In genomic region chr2:25273010-25273409, GRCm38 (mm10) we compare ENCODE assay signal across 8 mouse cellular contexts. TPM values are rescaled to one million over a fixed set of nuclear protein-coding genes. Genes with fewer than 3 reads are reported as not detected.
A peak's percentile ranks its signal among the peaks of the same experiment; 100 is the strongest.
DNase-seq lines count a peak whose midpoint lies in the region; ATAC-seq and TF ChIP-seq lines count a peak whose summit lies in the region.
"Had no signal": no experiment of that assay in that cellular context is flagged by ENCODE, and none has a peak within 500 bp of the region (broad histone marks: within the 10 kb centered on the region; RNA-seq: fewer than 3 reads in every experiment).

No protein-coding gene starts in this region.

- no peak for ATAC-seq in lung, embryonic 16.5 days (ENCODE audit: low read depth)
- ATAC-seq in granulocyte monocyte progenitor cell, adult 5-6 weeks (replicated peaks; ENCODE audit: poor library complexity, severe bottlenecking) = no peak

- H3K36me3 ChIP-seq in lung, embryonic 16.5 days (ENCODE audit: control insufficient read depth, insufficient read depth, low read length) = peaks cover 33% of the 10 kb centered on the region
- peaks cover 78% of the 10 kb centered on the region for H3K36me3 ChIP-seq in forebrain, embryonic 10.5 days (replicated peaks)
- H3K36me3 ChIP-seq in limb, embryonic 10.5 days = peaks cover 84% of the 10 kb centered on the region

- peak overlapping the region; percentile 89 for H3K9ac ChIP-seq in lung, embryonic 16.5 days (ENCODE audit: low read length)

- H3K4me1 ChIP-seq in lung, embryonic 16.5 days (replicated peaks; ENCODE audit: control insufficient read depth, insufficient read depth, low read length) = peaks cover 16% of the 10 kb centered on the region
- peaks cover 33% of the 10 kb centered on the region for H3K4me1 ChIP-seq in forebrain, embryonic 10.5 days
- peaks cover 26% of the 10 kb centered on the region for H3K4me1 ChIP-seq in limb, embryonic 10.5 days
- H3K4me1 ChIP-seq in olfactory bulb, adult 2 months (ENCODE audit: control insufficient read depth, insufficient read depth, low read length) = peaks cover 18% of the 10 kb centered on the region

- WGBS in lung, embryonic 16.5 days = 26% methylated on average over 16 of the region's 16 CpGs
- 44% methylated on average over 16 of the region's 16 CpGs for WGBS in forebrain, embryonic 10.5 days
- 39% methylated on average over 16 of the region's 16 CpGs for WGBS in limb, embryonic 10.5 days
- WGBS in olfactory bulb, adult 2 months = 34% methylated on average over 16 of the region's 16 CpGs

- H3K27ac ChIP-seq in lung, embryonic 16.5 days (ENCODE audit: low read length) = no peak overlapping the region
- peak overlapping the region; percentile 88 for H3K27ac ChIP-seq in forebrain, embryonic 10.5 days
- H3K27ac ChIP-seq in limb, embryonic 10.5 days = peak overlapping the region; percentile 87
- H3K27ac ChIP-seq in olfactory bulb, adult 2 months (ENCODE audit: insufficient read depth, low read depth, low read length) = no peak overlapping the region

- TF ChIP-seq CTCF in olfactory bulb, adult 2 months (IDR thresholded peaks at IDR 0.05; ENCODE audit: insufficient read depth, low read depth, low read length) = no peak

- H3K4me3 ChIP-seq in lung, embryonic 16.5 days (ENCODE audit: low read length) = peak overlapping the region; percentile 79
- peak overlapping the region; percentile 89 for H3K4me3 ChIP-seq in forebrain, embryonic 10.5 days
- H3K4me3 ChIP-seq in limb, embryonic 10.5 days = peak overlapping the region; percentile 94
- H3K4me3 ChIP-seq in olfactory bulb, adult 2 months (ENCODE audit: insufficient read depth, low read depth, low read length) = peak overlapping the region; percentile 53

- peak overlapping the region; percentile 88 for H3K4me2 ChIP-seq in lung, embryonic 16.5 days (ENCODE audit: low read depth, low read length)

- DNase-seq in lung, postnatal 25 days (ENCODE audit: low spot score) = no peak
- DNase-seq in forebrain, embryonic 10.5 days (ENCODE audit: extremely low spot score, low spot score) = no peak
- DNase-seq in limb, embryonic 10.5 days (ENCODE audit: low spot score) = peak; percentile 32
- no peak for DNase-seq in gastrocnemius, postnatal 14 days

- H3K27me3 ChIP-seq in lung, embryonic 16.5 days (ENCODE audit: control insufficient read depth, insufficient read depth, low read depth, low read length) = no peaks in the 10 kb centered on the region
- no peaks in the 10 kb centered on the region for H3K27me3 ChIP-seq in forebrain, embryonic 10.5 days (ENCODE audit: poor library complexity, severe bottlenecking)
- no peaks in the 10 kb centered on the region for H3K27me3 ChIP-seq in limb, embryonic 10.5 days (ENCODE audit: low read depth, poor library complexity, severe bottlenecking)

- no peaks in the 10 kb centered on the region for H3K9me3 ChIP-seq in lung, embryonic 16.5 days (ENCODE audit: control insufficient read depth, low read length)
- no peaks in the 10 kb centered on the region for H3K9me3 ChIP-seq in forebrain, embryonic 10.5 days
- no peaks in the 10 kb centered on the region for H3K9me3 ChIP-seq in limb, embryonic 10.5 days (replicated peaks)

- TF ChIP-seq POLR2A in olfactory bulb, adult 2 months (IDR thresholded peaks at IDR 0.05; ENCODE audit: insufficient read depth, low read depth, low read length) = no peak

- intact Hi-C loops in gastrocnemius, postnatal 14 days (cut with DNase I; ENCODE audit: low total_unique reads) = no loop called here

RNA-seq across cellular contexts. Expression of gene Anapc2, which starts 0.7 kb away (rescaled TPM):
- 136 and 137 TPM in 2 replicates for polyA plus RNA-seq in lung, embryonic 16.5 days (2015; fragmentation: Nextera tagmentation; extraction: Ambion mirVana)
- 136 and 142 TPM in 2 replicates for polyA plus RNA-seq in forebrain, embryonic 10.5 days (2016; fragmentation: Nextera tagmentation; extraction: Ambion mirVana)
- 138 and 153 TPM in 2 replicates for polyA plus RNA-seq in limb, embryonic 10.5 days (2016; fragmentation: Nextera tagmentation; extraction: Ambion mirVana)
- not detected in 2 replicates for polyA plus RNA-seq in olfactory bulb, adult 2 months (2012; ENCODE audit: insufficient read depth, insufficient read length, low replicate concordance, missing spikeins)
- 10 to 100 TPM; 29.7 to 31.0 TPM for total RNA-seq in gastrocnemius, postnatal 14 days (2021)
- 34.7 and 46.0 TPM in 2 replicates for total RNA-seq in granulocyte monocyte progenitor cell, adult 5-6 weeks (2014; fragmentation: Nextera tagmentation)
- 17.8 and 35.7 TPM in 2 replicates for total RNA-seq in granulocyte monocyte progenitor cell, adult 5-6 weeks (2017)

RNA-seq across cellular contexts. Expression of gene Ssna1, which starts 0.8 kb away (rescaled TPM):
- polyA plus RNA-seq in lung, embryonic 16.5 days (2015; fragmentation: Nextera tagmentation; extraction: Ambion mirVana) = 219 and 232 TPM in 2 replicates
- polyA plus RNA-seq in forebrain, embryonic 10.5 days (2016; fragmentation: Nextera tagmentation; extraction: Ambion mirVana) = 231 and 247 TPM in 2 replicates
- 235 and 243 TPM in 2 replicates for polyA plus RNA-seq in limb, embryonic 10.5 days (2016; fragmentation: Nextera tagmentation; extraction: Ambion mirVana)
- not detected in 2 replicates for polyA plus RNA-seq in olfactory bulb, adult 2 months (2012; ENCODE audit: insufficient read depth, insufficient read length, low replicate concordance, missing spikeins)
- total RNA-seq in gastrocnemius, postnatal 14 days (2021) = 10 to 100 TPM; 28.9 to 34.2 TPM
- total RNA-seq in granulocyte monocyte progenitor cell, adult 5-6 weeks (2014; fragmentation: Nextera tagmentation) = 120 TPM in 2 replicates
- 52.7 and 84.1 TPM in 2 replicates for total RNA-seq in granulocyte monocyte progenitor cell, adult 5-6 weeks (2017)

RNA-seq across cellular contexts. Expression of gene Tprn, which starts 10.6 kb away (rescaled TPM):
- polyA plus RNA-seq in lung, embryonic 16.5 days (2015; fragmentation: Nextera tagmentation; extraction: Ambion mirVana) = 6.4 and 6.5 TPM in 2 replicates
- 6.5 and 8.3 TPM in 2 replicates for polyA plus RNA-seq in forebrain, embryonic 10.5 days (2016; fragmentation: Nextera tagmentation; extraction: Ambion mirVana)
- polyA plus RNA-seq in limb, embryonic 10.5 days (2016; fragmentation: Nextera tagmentation; extraction: Ambion mirVana) = 8.7 and 9.7 TPM in 2 replicates
- polyA plus RNA-seq in olfactory bulb, adult 2 months (2012; ENCODE audit: insufficient read depth, insufficient read length, low replicate concordance, missing spikeins) = not detected in 2 replicates
- total RNA-seq in gastrocnemius, postnatal 14 days (2021) = 1 to 10 TPM; 2.8 to 5.0 TPM
- total RNA-seq in granulocyte monocyte progenitor cell, adult 5-6 weeks (2014; fragmentation: Nextera tagmentation) = 15.0 and 17.2 TPM in 2 replicates
- 7.1 and 8.7 TPM in 2 replicates for total RNA-seq in granulocyte monocyte progenitor cell, adult 5-6 weeks (2017)

RNA-seq across cellular contexts. Expression of gene Tmem210, which starts 14.9 kb away (rescaled TPM):
- not detected in 2 replicates for polyA plus RNA-seq in lung, embryonic 16.5 days (2015; fragmentation: Nextera tagmentation; extraction: Ambion mirVana)
- polyA plus RNA-seq in forebrain, embryonic 10.5 days (2016; fragmentation: Nextera tagmentation; extraction: Ambion mirVana) = not detected in 2 replicates
- not detected in 2 replicates for polyA plus RNA-seq in limb, embryonic 10.5 days (2016; fragmentation: Nextera tagmentation; extraction: Ambion mirVana)
- not detected in 2 replicates for polyA plus RNA-seq in olfactory bulb, adult 2 months (2012; ENCODE audit: insufficient read depth, insufficient read length, low replicate concordance, missing spikeins)
- not detected for total RNA-seq in gastrocnemius, postnatal 14 days (2021)
- total RNA-seq in granulocyte monocyte progenitor cell, adult 5-6 weeks (2014; fragmentation: Nextera tagmentation) = not detected in 2 replicates
- not detected in 2 replicates for total RNA-seq in granulocyte monocyte progenitor cell, adult 5-6 weeks (2017)
- polyA plus RNA-seq: brain, embryonic 14.5 days had no signal

RNA-seq across cellular contexts. Expression of gene Lrrc26, which starts 16.7 kb away (rescaled TPM):
- polyA plus RNA-seq in lung, embryonic 16.5 days (2015; fragmentation: Nextera tagmentation; extraction: Ambion mirVana) = 6.7 and 9.4 TPM in 2 replicates
- polyA plus RNA-seq in forebrain, embryonic 10.5 days (2016; fragmentation: Nextera tagmentation; extraction: Ambion mirVana) = not detected in 2 replicates
- not detected in 2 replicates for polyA plus RNA-seq in limb, embryonic 10.5 days (2016; fragmentation: Nextera tagmentation; extraction: Ambion mirVana)
- polyA plus RNA-seq in olfactory bulb, adult 2 months (2012; ENCODE audit: insufficient read depth, insufficient read length, low replicate concordance, missing spikeins) = not detected in 2 replicates
- total RNA-seq in gastrocnemius, postnatal 14 days (2021) = not detected
- not detected in 2 replicates for total RNA-seq in granulocyte monocyte progenitor cell, adult 5-6 weeks (2014; fragmentation: Nextera tagmentation)
- not detected in 2 replicates for total RNA-seq in granulocyte monocyte progenitor cell, adult 5-6 weeks (2017)

Comparison
In these comparisons a context has a peak if more than half of its experiments do, and no peak if none do; other contexts are left out.
1. H3K27ac ChIP-seq: peak in forebrain, embryonic 10.5 days (single experiment) and limb, embryonic 10.5 days (single experiment); none in lung, embryonic 16.5 days (single experiment) and olfactory bulb, adult 2 months (single experiment).
2. RNA of gene Ssna1, which starts 0.8 kb away (polyA plus RNA-seq): 231 to 247 TPM in forebrain, embryonic 10.5 days, 235 to 243 TPM in limb, embryonic 10.5 days and 219 to 232 TPM in lung, embryonic 16.5 days; not detected in olfactory bulb, adult 2 months; every median in the first group is over 100 times any median in the second.
3. Peak in every context shown above with its lines, with median percentiles within 50 percentile points of each other: H3K4me3 ChIP-seq.